Mouse (Mus musculus) thymus, adult 18-20 months (tissue): ENCODE measurements around the gene Gm45753.

Experiments used
- DNase-seq, 2 experiments: peaks; one replicate each; pipeline ENCODE4 v3.0.0; 2022; ENCODE audit warnings: mixed read lengths in 2 of 2

Gene Gm45753

DNA sequence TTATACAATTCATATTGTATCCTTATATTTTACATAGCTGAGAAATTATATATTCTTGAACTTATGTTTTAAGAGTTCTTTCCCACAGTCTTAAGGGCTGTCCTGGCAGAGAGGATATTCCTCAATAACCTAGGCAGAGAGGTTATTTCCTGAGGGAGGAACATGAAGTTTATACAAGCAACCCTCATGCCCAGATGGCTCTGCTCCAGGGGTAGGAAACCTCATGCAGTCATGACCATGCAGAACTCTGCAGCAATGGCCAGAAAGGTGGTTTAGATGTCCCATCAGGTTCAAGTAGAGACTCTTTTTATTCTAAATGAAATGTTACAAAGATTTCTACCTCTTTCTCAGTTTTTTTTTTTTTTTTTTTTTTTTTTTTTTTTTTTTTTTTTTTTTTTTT lies 39.2 kb downstream of the Gm45753 start:
- DNase-seq: no peak

DNA sequence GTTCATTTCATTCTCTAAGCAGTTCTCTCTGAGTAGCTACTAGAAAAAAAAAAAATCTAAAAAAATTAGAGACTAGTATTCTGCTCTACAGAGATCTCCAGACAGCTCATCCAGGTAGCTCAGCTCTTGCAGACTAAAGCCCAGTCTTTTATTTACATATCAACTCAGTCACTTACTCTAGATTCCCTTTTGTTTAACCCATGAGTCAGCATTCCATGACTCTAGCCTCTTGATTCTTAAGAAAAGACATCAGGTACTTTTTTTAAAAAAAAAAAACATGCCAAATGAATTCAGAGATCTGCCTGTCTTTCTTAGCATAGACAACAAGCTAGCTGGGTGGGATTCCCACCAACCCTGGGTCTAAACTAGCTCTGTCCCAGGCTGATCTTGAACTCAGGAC lies 39.8 kb downstream of the Gm45753 start:
- no peak for DNase-seq

DNA sequence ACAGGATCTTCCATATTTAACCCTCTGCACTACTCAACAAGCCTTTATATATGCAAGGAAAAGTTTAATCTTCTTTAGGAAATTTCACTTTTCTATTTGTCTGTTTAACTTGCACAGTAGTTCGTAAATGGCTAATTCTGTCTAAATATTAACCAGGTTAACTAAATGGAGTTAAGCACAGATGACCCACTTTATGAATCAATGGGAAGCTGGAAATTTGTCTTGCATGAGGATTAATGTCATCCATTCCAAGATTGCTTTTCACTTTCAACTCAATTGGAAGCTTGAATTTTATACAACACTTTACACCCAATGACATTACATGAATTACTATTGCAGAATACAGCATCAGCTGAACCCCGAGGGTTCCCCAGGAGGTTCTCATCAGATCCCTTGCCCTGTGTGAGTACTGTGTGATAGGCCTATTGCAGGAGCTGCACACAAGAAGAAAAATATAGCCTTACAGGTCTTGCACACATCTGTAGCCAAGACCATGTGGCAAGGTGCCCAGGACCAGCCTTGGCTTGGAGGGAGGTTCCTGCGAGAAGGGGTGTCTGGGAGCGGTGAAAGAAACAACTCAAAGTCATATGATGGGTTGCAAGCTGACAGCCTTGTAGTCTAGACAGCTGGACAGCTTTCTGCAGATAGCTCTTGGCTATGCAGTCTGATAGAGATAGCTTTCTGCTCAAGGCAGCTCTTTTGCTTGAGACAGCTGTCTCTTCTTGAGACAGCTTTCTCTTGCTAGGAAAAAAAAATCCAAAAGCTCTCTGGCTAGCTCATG lies 40.5 kb downstream of the Gm45753 start:
- no peak for DNase-seq

DNA sequence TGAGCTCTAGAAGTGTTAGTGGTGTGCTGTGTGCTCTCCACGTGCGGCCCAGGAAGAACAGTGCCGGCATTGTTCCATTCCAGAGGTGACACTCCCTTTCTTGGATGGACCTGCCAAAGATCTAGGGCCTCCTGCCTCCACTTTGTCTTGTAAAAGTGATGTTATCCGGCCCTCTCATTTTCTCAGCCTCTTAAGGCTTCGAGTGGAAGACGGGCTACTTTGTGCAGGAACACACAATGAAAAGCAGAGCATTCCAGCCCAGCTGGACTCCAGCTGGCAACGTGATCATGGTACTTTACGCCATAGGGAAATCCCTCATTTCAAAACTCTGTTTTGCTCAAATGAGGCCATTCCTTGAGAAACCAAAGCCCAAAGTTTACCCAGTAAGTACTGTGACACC lies 41.3 kb downstream of the Gm45753 start:
- DNase-seq: no peak

DNA sequence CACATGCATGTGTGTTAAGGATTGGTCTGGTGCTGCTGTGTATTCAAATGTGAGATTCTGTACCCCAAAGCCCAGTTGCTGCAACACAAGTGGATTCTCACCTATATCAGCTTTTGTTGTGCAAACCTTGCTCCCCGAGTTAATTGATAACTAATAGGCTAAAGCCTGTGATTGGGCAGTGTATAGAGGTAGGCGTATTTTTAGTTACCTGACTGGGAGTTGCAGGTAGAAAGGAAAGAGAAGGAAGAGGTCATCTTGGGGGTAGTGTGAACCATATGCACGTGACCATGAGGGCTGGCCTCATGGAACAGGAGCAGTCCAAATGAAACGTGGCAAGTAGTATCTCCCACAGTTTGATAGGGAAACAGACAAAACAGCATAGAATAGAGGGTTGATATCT lies 43.3 kb downstream of the Gm45753 start:
- DNase-seq: no peak

DNA sequence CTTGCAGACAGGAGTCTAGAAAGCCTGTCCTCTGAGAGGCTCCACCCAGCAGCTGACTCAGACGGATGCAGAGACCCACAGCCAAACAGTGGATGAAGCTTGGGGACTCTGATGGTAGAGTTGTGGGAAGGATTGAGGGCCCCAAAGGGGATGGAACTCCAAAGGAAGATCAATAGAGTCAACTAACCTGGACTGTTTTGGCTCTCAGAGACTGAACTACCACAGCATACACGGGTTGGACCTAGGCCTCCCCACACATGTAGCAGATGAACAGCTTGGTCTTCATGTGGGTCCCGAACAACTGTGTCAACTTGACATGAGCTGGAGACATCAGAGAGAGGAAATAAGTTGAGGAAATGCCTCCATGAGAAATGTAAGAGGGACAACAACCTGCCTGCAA lies 45.4 kb downstream of the Gm45753 start:
- no peak for DNase-seq

DNA sequence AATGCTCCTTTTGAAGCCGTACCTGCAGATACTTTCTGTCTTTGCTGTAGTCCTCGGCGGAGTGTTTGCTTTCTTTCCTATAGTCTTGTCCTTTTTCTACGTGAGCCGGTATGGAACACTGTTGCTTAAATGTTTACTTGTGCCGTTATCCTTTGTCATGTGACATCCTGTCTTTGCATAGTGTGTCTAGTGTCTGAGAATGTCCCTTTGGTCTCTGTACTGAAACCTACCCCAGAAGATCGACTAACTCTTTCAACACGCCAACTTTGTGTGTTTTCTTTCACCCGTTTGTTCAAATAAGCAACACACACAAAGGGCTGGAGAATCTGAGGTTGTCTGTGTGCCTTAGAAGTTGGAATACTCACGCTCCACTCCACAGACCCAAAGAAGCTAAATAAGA lies 46.3 kb downstream of the Gm45753 start, which contains the start of gene F11:
Gene F11, minus strand, starts transcription at position 112 of the 400 bp plus-strand sequence.
- DNase-seq: no peak

DNA sequence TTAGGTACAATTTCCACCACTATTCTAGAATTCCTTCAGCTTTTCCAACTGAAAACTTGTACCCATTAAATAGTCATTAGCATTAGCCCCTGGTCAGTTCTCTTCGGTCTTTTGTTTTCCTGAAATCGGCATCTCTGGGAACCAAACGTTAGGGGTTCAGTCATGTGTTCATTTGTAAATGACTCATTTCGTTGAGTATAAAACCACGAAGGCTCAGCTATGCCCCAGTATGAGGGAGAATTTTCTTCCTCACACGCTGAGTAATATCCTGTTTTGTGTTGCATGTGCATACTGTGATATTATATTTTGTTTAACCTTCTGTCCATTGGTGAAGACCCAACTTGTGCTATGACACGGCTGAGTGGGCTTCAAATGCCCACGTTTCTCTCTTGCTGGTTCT lies 49.8 kb downstream of the Gm45753 start:
- no peak for DNase-seq

DNA sequence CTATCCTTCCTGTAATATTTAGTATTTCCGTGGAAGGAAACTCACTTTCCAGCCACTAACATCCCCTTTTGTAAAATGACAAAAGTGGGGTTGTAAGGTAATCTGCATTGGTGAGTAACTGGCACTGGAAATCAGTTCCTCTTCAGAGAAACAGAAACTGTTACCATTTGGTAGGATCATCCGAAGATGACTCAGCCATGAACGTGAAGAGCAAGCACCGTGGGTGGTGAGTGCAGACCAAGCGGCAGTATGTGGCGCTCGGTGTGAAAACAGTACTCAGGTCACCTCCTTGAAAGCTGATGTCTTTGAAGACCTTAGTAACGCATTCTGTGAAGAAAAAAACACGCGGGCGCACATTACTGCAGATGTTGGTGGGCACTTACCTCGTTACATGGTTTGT lies 53.2 kb downstream of the Gm45753 start:
- DNase-seq: no peak

DNA sequence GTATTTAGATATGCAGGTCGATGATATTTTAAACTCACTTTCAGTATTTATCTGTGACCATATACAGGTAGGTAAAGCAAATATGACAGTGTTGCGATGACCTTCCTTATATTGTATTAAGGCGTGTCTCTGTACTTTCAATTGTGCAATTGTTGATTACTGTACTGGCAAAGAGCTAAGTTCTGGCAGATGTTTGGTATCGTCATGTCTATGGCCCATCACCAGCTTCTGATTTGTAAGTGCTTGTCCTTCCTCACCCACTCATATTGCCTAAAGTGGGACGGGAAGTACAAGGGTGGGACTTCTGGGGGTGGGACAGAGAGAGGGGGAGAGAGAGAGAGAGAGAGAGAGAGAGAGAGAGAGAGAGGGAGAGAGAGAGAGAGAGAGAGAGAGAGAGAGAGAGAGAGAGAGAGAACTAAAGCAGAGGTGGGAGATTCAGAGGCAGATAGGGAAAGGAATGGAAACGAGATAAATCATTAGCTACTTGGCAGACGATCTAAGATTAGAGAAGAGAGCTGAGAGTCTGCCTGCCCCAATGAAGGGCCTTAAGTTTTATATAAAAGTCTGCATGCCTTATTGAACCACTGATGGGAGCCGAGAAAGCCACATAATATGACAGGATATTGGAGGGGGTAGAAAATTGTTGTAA lies 53.9 kb downstream of the Gm45753 start:
- no peak for DNase-seq

DNA sequence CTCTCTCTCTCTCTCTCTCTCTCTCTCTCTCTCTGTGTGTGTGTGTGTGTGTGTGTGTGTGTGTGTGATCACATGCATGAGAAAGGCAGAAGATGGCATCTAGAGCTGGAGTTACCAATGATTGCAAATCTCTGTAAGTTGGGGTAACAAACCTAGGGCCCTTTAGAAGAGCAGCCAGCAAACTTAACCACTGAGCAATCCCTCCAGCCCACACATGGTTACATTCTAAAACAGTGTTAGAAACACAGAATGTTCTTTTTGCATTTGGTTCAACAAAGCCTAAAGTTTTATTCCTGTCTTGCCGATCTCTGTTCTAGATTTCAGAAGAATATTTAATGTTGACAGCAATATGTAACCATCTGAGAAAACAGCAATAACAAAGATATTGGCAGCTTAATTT lies 54.7 kb downstream of the Gm45753 start:
- DNase-seq: no peak

DNA sequence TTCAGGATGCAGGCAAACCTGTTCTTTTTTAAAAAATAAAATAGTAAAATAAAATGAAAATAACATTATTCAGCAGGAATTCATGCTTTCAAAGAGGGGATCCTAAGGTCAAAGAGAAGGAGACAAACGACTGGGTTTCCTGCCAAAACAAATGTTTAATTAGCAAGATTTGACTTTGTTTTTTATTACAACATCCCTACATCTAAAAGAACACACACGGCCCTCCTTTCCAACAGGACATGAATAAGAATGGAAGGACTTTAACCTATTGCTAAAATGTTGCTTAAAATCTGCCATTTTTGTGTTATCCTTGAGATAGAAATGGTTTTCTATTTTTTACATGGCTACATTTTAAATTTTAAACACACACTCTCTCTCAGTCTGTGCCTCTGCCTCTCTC lies 55.2 kb downstream of the Gm45753 start:
- no peak for DNase-seq

DNA sequence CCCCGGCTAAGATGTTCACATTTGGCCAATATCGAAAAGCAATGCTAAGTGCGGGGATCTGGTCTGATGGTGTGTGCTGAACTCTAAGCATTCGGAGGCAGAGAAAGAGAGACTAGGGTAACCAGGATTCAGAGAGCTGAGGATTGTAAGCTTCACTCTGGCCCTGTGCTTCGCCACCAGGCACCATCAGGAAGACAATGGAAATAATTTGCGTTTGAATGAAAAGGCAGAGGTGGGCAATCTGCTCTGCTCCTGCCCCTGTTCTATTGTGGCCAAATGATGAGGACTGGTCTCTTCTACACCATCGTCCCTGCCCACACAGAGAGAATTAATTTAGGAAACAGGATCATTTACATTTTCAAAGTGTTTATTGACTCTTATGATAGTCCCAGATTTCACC lies 62.0 kb downstream of the Gm45753 start:
- DNase-seq: no peak

DNA sequence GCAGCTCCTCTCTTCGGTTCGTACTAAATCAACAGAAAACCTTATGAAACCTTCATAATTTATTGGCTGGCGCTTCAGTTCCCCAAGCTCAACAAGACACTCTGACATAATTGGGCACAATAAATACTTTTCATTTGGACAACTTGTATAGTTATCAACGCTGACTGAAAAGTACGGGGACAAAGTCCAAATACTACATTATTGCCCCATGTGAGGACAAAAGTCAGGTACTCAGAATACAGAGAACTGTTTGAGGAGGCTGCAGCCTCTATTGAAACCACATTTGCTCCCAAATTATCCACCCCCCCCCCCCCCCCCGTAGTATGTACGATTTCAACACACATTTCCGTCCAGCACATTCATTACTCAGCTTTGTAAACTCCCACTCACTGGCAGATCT lies 68.9 kb downstream of the Gm45753 start:
- DNase-seq: no peak

DNA sequence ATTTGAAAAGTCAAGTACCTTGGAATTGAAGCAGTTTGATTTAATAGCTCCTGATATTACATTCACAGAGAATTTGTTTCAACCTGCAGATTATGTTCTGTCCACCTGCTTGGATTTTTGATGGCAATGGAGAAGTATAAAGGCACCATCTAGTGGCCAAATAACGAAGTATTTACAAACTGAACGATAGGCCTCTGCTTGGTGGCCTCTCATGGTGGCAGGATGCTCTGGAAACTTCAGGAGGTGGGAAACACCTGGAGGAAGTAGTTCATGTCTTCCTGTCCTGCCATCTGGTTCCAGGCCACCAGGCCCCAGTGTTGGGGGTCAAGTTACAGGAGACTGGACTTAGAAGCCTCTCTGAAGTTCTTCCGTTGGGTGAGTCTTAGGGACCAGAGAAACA lies 70.0 kb downstream of the Gm45753 start:
- DNase-seq: no peak

DNA sequence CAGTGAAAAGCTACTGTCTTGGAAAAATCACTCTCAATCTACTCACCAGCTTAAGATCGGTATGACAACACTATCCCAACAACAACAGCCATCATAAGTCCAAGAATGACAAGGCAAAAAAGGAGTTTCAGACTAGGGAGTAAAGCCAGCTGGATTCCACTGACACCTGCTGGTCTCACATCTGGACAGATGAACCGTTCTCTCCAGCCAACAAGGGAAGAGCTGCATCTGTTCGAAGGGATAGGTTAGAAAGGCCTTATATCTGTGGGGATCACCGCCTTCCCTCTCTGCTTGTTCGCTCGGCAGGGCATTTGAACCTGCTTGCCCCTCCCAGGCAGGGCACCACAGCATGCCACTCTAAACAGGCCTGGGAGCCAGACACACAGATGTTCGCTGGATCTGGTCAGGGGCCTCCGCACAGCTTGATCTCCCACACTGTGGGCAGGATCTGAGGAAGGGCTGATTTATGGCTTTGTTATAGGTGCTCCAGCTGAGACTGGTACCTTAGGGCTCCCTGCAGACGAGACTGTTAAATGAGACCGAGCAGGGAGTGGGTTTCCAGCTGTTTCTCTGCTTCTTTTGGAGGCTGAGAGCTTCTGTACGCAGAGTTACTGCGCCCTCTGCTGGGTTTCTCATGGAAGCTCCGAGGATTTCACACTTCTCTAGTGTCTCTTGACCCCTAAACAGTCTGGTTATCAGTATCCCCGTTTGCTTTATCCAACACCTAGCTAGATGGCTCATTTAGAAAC lies 71.9 kb downstream of the Gm45753 start:
- no peak for DNase-seq

DNA sequence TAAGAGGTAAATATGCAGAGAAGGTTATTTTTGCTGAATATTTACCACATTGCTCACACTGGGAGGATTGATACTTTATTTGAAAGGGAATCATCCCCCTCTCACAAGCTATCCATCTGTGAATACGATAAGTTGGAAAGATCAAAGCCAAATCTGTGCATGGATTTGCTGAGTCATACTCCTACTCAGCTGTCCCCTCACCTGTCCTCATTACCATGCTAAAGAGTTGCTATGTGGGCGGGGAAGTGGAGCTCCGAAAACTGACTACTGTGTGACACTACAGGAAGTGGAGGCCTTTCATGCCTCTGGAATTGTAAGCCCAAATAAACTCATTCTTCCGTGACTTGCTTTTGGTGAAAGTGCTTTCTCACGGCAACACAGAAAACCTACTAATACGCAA lies 73.0 kb downstream of the Gm45753 start:
- no peak for DNase-seq

DNA sequence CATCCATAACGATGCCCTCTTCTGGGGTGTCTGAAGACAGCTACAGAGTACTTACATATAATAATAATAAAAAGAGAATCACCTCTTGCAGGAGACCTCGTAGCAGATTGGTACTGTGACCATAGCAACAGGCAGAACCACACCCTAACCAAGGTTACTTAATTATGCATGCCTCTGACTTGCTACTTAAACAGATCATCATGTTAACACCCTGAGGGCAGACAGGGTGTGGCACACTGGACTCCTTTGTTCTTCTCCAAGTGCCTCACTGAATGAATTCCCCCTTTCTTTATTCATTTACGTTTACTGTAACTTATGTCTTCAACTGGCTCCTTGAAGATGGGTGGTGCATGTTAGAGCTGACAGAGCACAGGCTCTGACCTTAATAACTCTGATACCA lies 75.0 kb downstream of the Gm45753 start:
- DNase-seq: no peak
